Mouse (Mus musculus) megakaryocyte, embryonic 14.5 days (primary cell): ENCODE measurements around the gene Gjc1.

Experiments
- FLI1 ChIP-seq: IDR thresholded peaks from 2 replicates; pipeline ENCODE4 v1.6.1; 2012; ENCODE audit warnings: low read length, inconsistent platforms, mixed read lengths
- GATA1 ChIP-seq: IDR thresholded peaks from 3 replicates; pipeline ENCODE4 v1.6.1; 2012; ENCODE audit warnings: mixed read lengths, low read length, inconsistent platforms, borderline replicate concordance

GRCm38 (mm10) chr11:102774621-102775141, 44.8 kb downstream of the Gjc1 start:
- no peak for TF ChIP-seq GATA1
- no peak for TF ChIP-seq FLI1
